Mouse (Mus musculus): ENCODE data around the gene Igsf9b.

The Igsf9b gene

DNA sequence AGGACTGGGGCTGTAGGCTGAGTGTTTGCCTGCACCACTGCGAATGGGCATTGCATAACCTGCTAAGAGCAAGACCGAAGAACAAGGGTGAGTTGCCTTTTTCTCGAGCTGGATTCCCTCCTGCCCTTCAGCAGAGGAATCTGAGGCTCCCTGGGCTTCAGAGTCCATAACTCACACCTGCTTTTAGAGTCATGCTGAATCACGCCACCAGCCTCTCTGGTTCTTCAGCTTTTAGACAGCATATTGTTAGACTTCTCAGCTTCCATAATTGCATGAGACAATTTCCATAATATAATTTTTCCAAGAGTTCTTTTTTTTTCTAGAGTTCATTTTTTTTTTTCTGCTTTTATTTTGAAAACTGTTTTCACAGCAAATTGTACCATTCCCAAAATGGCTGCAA, 4.6 kb upstream of the Igsf9b start:
- no peak for DNase-seq

DNA sequence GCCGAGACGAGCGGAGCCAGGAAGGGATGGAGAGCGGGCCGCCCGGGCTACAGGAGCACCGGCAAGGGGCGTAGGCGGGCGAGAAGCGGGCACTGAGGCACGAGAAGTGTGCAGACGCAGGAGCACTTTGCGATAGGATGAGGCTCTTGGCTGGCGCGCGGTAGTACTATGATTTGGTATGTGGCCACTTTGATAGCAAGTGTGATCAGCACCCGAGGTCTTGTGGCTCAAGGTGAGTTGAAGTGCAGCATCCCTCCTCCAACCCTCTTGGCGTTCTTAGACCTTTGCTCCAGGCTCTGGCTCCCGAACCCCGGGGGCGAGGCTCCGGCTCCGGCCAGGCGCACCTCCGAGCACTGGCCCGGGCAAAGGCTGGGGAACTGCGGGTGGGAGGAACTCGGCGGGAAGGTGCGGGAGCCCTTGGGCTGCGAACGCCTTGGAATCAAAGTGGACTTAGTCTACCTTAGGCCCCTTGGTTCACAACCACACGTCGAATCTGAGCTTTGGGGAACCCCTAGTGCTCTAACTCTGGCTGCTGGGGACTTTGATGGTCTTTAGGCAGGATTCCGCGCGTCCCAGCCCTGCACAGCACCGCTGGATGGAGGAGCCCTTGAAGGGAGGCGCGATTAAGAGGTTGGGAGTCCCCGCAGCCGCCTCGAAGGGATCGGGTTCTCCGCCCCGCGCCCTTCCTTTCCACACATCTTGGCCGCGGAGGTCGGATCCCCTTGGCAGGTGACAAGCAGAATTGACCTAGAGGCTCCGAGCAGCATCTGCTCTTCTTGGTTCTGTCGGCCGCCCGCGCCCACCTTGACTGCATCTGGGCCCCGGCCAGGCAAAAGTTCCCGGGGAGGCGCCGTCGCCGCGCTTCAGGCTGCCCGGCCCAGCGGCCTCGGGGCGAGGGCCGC, 533 bp downstream of the Igsf9b start:
- peak; percentile 51 for DNase-seq

GRCm38 (mm10) chr9:27300188-27300691, 1.2 kb downstream of the Igsf9b start:
- peak; percentile 56 for DNase-seq

- DNase-seq, result no peak
Measured at GRCm38 (mm10) chr9:27300698-27301097, 1.7 kb downstream of the Igsf9b start.

GRCm38 (mm10) chr9:27301486-27301885, 2.5 kb downstream of the Igsf9b start:
- no peak for DNase-seq

- peak; percentile 38 for DNase-seq
Measured at GRCm38 (mm10) chr9:27302291-27302690, 3.3 kb downstream of the Igsf9b start.

DNA sequence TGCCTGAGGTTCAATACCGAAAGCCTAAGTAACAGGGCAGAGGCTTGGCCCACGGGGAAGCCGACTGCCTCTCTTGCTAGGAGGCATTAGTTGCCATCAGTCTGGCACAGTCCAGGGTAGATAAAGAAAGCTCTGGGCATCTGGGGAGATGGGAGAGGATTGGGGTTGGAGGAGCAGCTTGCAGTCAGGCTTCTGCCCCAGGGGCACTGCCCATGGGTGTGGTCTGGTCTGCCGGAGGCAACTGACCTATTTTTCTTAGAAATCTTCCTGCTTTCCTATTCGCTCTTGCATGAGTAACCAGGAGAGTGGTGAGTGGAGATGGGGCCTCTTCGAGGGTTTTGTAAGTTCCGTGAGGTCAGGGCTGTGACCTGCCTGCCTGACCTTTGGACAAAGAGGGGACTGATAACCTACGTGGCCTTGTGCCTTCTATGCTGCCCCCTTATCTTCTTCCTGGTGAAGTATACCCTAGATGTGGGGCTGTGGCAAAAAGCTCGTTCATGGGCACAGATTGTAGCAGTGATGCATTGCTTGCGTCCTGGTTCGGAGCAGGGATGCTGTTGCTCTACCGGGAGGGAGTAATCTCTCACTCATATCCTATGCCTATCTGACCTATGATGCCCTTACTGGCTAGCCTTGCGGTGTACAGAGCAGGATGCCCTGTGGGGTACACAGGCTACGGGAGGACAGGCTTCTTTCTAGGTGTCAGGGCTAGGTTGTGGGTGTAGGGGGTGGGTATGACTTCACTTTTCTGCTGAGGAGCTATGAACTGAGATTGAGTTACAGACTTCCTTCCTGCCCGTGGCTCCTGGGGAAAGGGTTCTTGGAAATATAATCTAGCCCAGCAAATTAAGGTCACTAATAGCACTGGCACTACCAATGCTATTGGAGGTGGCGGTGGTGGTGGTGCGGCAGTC, 4.8 kb downstream of the Igsf9b start:
- DNase-seq, result peak; percentile 34

GRCm38 (mm10) chr9:27304485-27305102, 5.6 kb downstream of the Igsf9b start:
- peak; percentile 37 for DNase-seq

DNA sequence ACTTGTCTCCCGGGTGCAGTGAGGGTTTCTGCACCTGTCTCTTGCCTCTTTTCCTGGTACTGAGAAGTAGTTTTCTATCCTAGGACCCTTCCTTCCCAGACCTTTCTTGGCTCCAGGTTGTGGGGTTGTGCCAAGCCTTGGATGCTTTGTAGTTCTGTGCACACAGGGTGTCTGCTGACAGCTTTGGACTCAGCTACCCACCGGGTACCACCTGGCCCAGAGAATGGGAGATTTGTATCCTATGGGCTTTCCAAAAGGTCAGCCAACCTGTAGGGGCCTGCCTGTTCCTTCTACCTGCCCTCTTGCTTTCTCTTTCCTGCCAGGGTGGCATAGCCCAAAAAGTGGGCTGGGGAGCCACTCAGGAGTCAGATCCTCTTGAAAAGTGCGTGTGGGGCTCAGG, 6.5 kb downstream of the Igsf9b start:
- peak; percentile 66 for DNase-seq

GRCm38 (mm10) chr9:27306642-27307041, 7.6 kb downstream of the Igsf9b start:
- DNase-seq, result peak; percentile 38

DNA sequence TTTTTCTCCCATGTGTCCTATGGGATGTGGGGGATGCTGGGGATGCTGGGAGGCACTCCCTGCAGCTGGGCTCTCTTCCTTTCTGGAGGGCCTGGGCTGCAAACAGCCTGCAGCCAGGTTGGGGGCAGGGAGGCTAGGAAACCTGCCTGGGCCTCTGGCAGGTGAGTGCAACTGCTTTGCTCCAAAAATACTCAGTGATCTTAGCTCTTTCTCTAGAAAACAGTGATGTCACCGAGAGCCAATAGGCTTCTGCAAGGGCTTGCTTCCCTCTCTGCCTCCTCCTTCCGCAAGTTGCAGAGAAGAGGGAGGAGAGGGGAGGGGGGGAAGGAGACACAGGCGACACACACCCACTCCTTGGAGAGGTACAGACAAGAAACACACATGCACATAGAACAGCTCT, 8.3 kb downstream of the Igsf9b start:
- peak; percentile 53 for DNase-seq

DNA sequence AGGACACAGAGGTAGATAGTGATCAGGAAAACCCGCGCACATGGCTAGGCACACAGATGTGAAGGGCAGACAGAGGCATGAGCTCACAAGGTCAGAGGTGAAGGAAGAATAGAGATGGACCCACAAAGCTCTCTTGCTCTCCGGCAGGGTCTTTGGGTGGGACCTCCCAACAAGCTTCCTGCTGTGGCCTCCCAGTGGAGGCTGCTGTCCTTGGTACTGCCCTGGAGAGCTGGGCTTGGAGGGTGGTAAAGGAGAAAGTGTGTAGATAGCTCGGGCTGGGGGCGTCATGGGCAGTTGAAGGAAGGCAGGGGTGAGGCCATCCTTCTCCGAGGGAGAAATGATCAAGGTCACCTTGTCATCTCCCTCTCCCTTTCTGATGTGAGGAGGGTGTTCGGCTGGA, 9.0 kb downstream of the Igsf9b start:
- DNase-seq, result peak; percentile 27

GRCm38 (mm10) chr9:27308561-27308960, 9.6 kb downstream of the Igsf9b start:
- peak; percentile 26 for DNase-seq

DNA sequence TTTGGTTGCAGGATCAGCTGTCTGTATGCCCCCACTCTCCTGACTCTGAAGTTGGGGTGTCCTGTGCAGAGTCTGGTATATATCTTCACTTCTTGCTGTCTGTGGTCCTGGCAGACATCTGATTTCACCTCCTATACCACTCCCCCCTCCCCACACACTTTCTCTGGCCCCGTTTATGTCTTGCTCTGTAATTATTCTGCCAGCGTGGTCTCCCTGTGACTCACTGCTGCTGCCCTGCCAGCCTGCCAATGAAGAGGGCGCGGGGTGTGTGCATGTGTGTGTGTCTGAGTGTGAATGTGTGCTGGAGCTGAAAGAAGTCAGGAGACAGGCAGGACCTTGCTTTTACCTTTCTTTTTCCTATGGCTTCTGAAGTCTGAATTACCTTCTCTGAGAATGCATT, 11.0 kb downstream of the Igsf9b start:
- peak; percentile 29 for DNase-seq

DNA sequence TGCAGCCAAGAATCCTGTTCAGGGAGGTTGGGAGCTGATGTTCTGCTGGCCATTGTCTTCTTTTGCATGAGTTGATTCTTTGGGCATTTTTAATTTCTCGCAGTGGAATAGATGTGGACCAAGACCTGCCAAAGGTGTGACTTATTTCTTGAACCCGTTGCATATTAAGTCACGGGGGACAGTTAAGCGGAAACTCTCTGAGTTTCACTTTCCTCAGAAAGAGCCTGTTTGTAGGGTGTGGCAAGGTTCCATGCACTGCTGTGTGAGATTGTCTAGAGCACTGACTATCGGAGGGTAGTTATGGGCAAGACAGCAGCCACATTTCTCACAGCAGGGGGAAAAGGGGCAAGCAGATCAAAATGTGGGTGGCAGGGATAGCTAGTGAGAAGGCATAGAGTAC, 14.4 kb downstream of the Igsf9b start:
- DNase-seq, result no peak

DNA sequence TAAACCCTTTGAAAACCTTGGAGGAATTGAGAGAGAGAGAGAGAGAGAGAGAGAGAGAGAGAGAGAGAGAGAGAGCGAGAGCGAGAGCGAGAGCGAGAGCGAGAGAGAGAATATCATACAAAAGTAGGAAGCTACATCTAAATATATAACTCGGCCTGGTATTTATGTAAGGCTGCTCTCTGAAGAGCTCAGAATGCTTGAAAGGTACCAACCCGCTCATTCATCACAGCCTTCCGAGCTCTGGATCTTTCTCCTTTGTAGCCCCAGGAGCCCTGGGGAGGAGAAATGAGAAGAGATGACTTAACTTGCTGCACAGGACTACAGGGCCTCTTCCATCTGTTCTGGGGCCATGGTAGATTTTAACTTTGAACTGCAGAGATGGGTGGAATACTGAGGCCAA, 22.3 kb downstream of the Igsf9b start:
- DNase-seq, result no peak

- peak; percentile 60 for DNase-seq
Measured at GRCm38 (mm10) chr9:27322277-27322676, 23.3 kb downstream of the Igsf9b start.

GRCm38 (mm10) chr9:27323412-27323811, 24.4 kb downstream of the Igsf9b start:
- DNase-seq, result no peak

DNA sequence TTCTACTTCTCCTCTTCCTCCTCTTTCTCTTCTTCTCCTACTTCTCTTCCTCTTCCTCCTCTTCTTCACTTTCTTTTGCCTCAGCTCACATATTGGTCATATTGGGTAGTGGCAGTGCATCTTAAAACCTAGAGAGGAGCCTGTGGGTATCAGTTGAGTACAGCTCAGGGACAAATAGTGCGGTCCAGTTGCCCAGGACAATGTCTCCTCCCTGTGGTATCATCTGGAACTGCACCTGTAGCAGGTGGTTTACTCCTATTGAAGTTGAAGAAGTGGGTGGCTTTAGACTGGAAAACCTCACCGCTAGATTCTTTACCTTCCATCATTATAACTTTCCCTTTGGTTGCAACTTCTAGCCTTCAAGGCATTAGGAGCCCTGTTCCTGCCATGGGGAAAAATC, 26.9 kb downstream of the Igsf9b start:
- DNase-seq, result peak; percentile 76

DNA sequence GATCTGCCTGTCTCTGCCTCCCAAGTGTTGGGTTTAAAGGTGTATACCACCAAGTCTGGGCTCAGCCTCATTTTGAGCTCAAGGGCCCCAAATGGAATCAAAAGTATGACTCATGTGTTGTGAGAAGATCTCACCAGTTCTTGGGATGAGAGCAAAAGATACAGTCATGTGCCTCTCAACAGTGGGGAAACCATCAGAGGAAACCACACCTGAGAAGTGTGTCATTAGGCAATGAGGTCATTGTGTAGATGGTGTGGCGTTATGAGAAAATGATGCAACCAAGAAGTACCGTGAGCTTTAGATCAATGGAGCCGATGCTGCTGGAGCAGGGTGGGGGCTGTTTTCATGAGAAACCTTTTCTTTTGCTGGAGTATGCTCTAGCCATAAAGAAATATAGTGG, 28.6 kb downstream of the Igsf9b start:
- no peak for DNase-seq

DNA sequence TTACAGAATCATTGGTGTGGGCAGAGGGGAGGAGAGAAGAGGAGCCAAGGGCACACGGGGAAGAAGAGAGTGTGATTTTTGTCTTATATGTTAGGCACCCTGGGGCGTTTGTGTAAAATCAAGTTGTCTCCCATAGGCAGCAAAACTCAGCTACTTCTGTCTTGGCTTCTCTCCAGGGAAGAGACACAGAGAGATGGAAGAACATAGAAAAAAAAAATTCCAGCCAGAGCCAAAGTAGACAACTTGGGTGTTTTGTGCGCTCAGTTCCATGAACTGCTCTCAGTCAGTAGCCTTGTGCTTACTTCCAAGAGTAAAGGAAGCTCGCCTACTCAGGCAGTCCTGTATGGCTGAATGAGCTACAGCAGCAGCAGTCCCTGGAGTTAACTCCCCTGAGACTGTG, 31.4 kb downstream of the Igsf9b start:
- DNase-seq, result no peak

DNA sequence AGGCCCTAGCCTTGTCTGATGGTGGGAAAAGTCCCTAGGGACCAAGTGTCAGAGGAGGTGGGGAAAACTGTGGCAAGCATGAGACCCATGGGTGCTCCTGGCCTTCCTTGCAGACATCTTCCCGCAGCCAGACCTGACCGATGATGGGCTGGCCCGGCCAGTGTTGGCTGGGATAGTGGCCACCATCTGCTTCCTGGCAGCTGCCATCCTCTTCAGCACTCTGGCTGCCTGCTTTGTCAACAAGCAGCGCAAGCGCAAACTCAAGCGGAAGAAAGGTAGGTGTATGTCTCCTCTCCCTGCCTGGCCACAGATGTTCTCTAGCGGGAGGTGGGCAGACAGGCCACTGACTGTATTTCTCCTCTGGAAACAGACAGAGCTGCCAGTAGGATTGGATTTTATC, 32.5 kb downstream of the Igsf9b start:
- peak; percentile 64 for DNase-seq

- no peak for DNase-seq
Measured at GRCm38 (mm10) chr9:27334895-27335294, 35.9 kb downstream of the Igsf9b start.

Measured in cerebellum, adult 11 months (tissue).